In genomic region chr2:38999381-38999780, GRCm38 (mm10) we compare ENCODE assay signal across 28 mouse cellular contexts. TPM values are rescaled to one million over a fixed set of nuclear protein-coding genes. Genes with fewer than 3 reads are reported as not detected.
A peak's percentile ranks its signal among the peaks of the same experiment; 100 is the strongest.
DNase-seq lines count a peak whose midpoint lies in the region; ATAC-seq and TF ChIP-seq lines count a peak whose summit lies in the region.
"Had no signal": no experiment of that assay in that cellular context is flagged by ENCODE, and none has a peak within 500 bp of the region (broad histone marks: within the 10 kb centered on the region; RNA-seq: fewer than 3 reads in every experiment).

No protein-coding gene starts in this region.

- WGBS in kidney, adult 2 months = 33% methylated on average over 4 of the region's 4 CpGs
- 62% methylated on average over 4 of the region's 4 CpGs for WGBS in neural tube, embryonic 15.5 days
- WGBS in liver, embryonic 15.5 days (ENCODE audit: insufficient replicate concordance) = 33% methylated on average over 4 of the region's 4 CpGs

- TF ChIP-seq POLR2A in kidney, adult 2 months (IDR thresholded peaks at IDR 0.05; ENCODE audit: low read depth, low read length) = no peak

- peaks cover 7% of the 10 kb centered on the region for H3K4me1 ChIP-seq in kidney, adult 2 months (ENCODE audit: control insufficient read depth, insufficient read depth, low read length)
- H3K4me1 ChIP-seq in neural tube, embryonic 15.5 days = peaks cover 33% of the 10 kb centered on the region
- peaks cover 70% of the 10 kb centered on the region for H3K4me1 ChIP-seq in liver, embryonic 15.5 days (replicated peaks)

- no peak overlapping the region for H3K9ac ChIP-seq in neural tube, embryonic 15.5 days (replicated peaks)
- peak overlapping the region; percentile 2; the same call in 1 of the 2 replicates for H3K9ac ChIP-seq in liver, embryonic 15.5 days
- H3K9ac ChIP-seq: embryonic facial prominence, embryonic 15.5 days; forebrain, embryonic 12.5 days; forebrain, postnatal 0 days; hindbrain, embryonic 13.5 days; lung, embryonic 15.5 days; midbrain, embryonic 13.5 days; stomach, embryonic 15.5 days had no signal

- no peaks in the 10 kb centered on the region for H3K27me3 ChIP-seq in kidney, adult 2 months (replicated peaks; ENCODE audit: control insufficient read depth, insufficient read depth, low read length)
- H3K27me3 ChIP-seq in neural tube, embryonic 15.5 days (replicated peaks) = no peaks in the 10 kb centered on the region; the same call in 1 of the 2 replicates
- H3K27me3 ChIP-seq in liver, embryonic 15.5 days = no peaks in the 10 kb centered on the region
- H3K27me3 ChIP-seq: lung, embryonic 15.5 days; stomach, embryonic 15.5 days had no signal

- H3K4me3 ChIP-seq in kidney, adult 2 months (ENCODE audit: insufficient read depth, low read depth, low read length) = no peak overlapping the region
- no peak overlapping the region for H3K4me3 ChIP-seq in neural tube, embryonic 15.5 days (replicated peaks)
- no peak overlapping the region for H3K4me3 ChIP-seq in liver, embryonic 15.5 days (replicated peaks)
- H3K4me3 ChIP-seq: embryonic facial prominence, embryonic 15.5 days; forebrain, embryonic 12.5 days; heart, embryonic 10.5 days; hindbrain, embryonic 13.5 days; lung, embryonic 15.5 days; midbrain, embryonic 13.5 days; stomach, embryonic 15.5 days had no signal

- H3K27ac ChIP-seq in kidney, adult 2 months (ENCODE audit: insufficient read depth, low read depth, low read length) = no peak overlapping the region
- no peak overlapping the region for H3K27ac ChIP-seq in neural tube, embryonic 15.5 days (replicated peaks)
- peak overlapping the region; percentile 78 for H3K27ac ChIP-seq in liver, embryonic 15.5 days (replicated peaks)
- H3K27ac ChIP-seq: embryonic facial prominence, embryonic 15.5 days; forebrain, embryonic 12.5 days; heart, embryonic 10.5 days; hindbrain, embryonic 13.5 days; lung, embryonic 15.5 days; midbrain, embryonic 13.5 days; stomach, embryonic 15.5 days had no signal

- no peak for TF ChIP-seq CTCF in kidney, adult 2 months (conservative IDR thresholded peaks at IDR 0.05; ENCODE audit: insufficient read depth, insufficient read length, low read depth, low read length)

- peak; percentile 27 for DNase-seq in embryo, embryonic 9.5 days (ENCODE audit: extremely low spot score)
- no peak for DNase-seq in embryo, embryonic 10.5 days (ENCODE audit: low spot score)
- DNase-seq in kidney, adult 9 months = peak; percentile 19
- DNase-seq in kidney, adult 2 months = no peak
- DNase-seq in neural tube, embryonic 10.5 days (ENCODE audit: extremely low spot score, low spot score) = peak; percentile 20
- DNase-seq: adrenal gland, postnatal 10 days; cerebellum, adult 11 months; cerebellum, adult 9-10 months; cerebellum, postnatal 36 days; embryo, embryonic 11 days; forebrain, postnatal 0 days; heart, postnatal 4 days; kidney, postnatal 14 days; retina, postnatal 1 day; right cerebral cortex, postnatal 14 days; thymus, adult 18-20 months; thymus, postnatal 25 days had no signal

- no peaks in the 10 kb centered on the region for H3K9me3 ChIP-seq in neural tube, embryonic 15.5 days (replicated peaks)
- no peaks in the 10 kb centered on the region for H3K9me3 ChIP-seq in liver, embryonic 15.5 days (replicated peaks)
- H3K9me3 ChIP-seq: embryonic facial prominence, embryonic 15.5 days; forebrain, embryonic 12.5 days; heart, embryonic 10.5 days; hindbrain, embryonic 13.5 days; lung, embryonic 15.5 days; midbrain, embryonic 13.5 days; stomach, embryonic 15.5 days had no signal

- H3K4me2 ChIP-seq in neural tube, embryonic 15.5 days = no peak overlapping the region
- H3K4me2 ChIP-seq in liver, embryonic 15.5 days = no peak overlapping the region
- H3K4me2 ChIP-seq: embryonic facial prominence, embryonic 15.5 days; forebrain, embryonic 12.5 days; hindbrain, embryonic 13.5 days; lung, embryonic 15.5 days; midbrain, embryonic 13.5 days; stomach, embryonic 15.5 days had no signal

- no peaks in the 10 kb centered on the region; the same call in 1 of the 2 replicates for H3K36me3 ChIP-seq in kidney, adult 2 months (ENCODE audit: control insufficient read depth, insufficient read depth, low read length)
- peaks cover 43% of the 10 kb centered on the region for H3K36me3 ChIP-seq in neural tube, embryonic 15.5 days
- H3K36me3 ChIP-seq in liver, embryonic 15.5 days (replicated peaks) = peaks cover 49% of the 10 kb centered on the region

- ATAC-seq in neural tube, embryonic 15.5 days (ENCODE audit: low FRiP score) = no peak
- ATAC-seq in liver, embryonic 15.5 days (ENCODE audit: insufficient read depth) = no peak
- no peak for ATAC-seq in CD4-positive, CD25-positive, alpha-beta regulatory T cell, adult 4 months
- ATAC-seq: activated CD4-positive, CD25-positive, alpha-beta regulatory T cell, adult 4 months; forebrain, postnatal 0 days; midbrain, embryonic 13.5 days had no signal

RNA-seq across cellular contexts. Expression of gene Wdr38, which starts 2.1 kb away (rescaled TPM):
- 0.57 and 0.59 TPM in 2 replicates for polyA plus RNA-seq in kidney, adult 2 months (2012; rRNA removed)
- polyA plus RNA-seq in neural tube, embryonic 15.5 days (2015; fragmentation: Nextera tagmentation; extraction: Ambion mirVana) = 1.6 and 1.8 TPM in 2 replicates
- polyA plus RNA-seq in liver, embryonic 15.5 days (2015; fragmentation: Nextera tagmentation; extraction: Ambion mirVana) = 0.76 and 0.81 TPM in 2 replicates
- polyA plus RNA-seq in CD4-positive, CD25-positive, alpha-beta regulatory T cell, adult 4 months (2017; shearing (Covaris generic)) = 1 to 10 TPM in 1 of 2 experiments, under 1 TPM in 1; 0.81 to 1.0 TPM

RNA-seq across cellular contexts. Expression of gene Arpc5l, which starts 5.8 kb away (rescaled TPM):
- polyA plus RNA-seq in kidney, adult 2 months (2012; rRNA removed) = 31.6 and 34.4 TPM in 2 replicates
- polyA plus RNA-seq in neural tube, embryonic 15.5 days (2015; fragmentation: Nextera tagmentation; extraction: Ambion mirVana) = 146 and 156 TPM in 2 replicates
- polyA plus RNA-seq in liver, embryonic 15.5 days (2015; fragmentation: Nextera tagmentation; extraction: Ambion mirVana) = 48.9 and 52.9 TPM in 2 replicates
- 100 to 1,000 TPM; 101 to 124 TPM for polyA plus RNA-seq in CD4-positive, CD25-positive, alpha-beta regulatory T cell, adult 4 months (2017; shearing (Covaris generic))

RNA-seq across cellular contexts. Expression of gene Rpl35, which starts 6.0 kb away (rescaled TPM):
- polyA plus RNA-seq in kidney, adult 2 months (2012; rRNA removed) = 105 and 184 TPM in 2 replicates
- 636 TPM in 2 replicates for polyA plus RNA-seq in neural tube, embryonic 15.5 days (2015; fragmentation: Nextera tagmentation; extraction: Ambion mirVana)
- polyA plus RNA-seq in liver, embryonic 15.5 days (2015; fragmentation: Nextera tagmentation; extraction: Ambion mirVana) = 387 and 487 TPM in 2 replicates
- 1,000 to 10,000 TPM; 1,861 to 2,080 TPM for polyA plus RNA-seq in CD4-positive, CD25-positive, alpha-beta regulatory T cell, adult 4 months (2017; shearing (Covaris generic))

Comparison
In these comparisons a context has a peak if more than half of its experiments do, and no peak if none do; other contexts are left out.
1. DNase-seq: peak in embryo, embryonic 9.5 days (single experiment), kidney, adult 9 months (single experiment) and neural tube, embryonic 10.5 days (single experiment); none in embryo, embryonic 10.5 days (single experiment) and kidney, adult 2 months (single experiment).